Comparison of ENCODE assay signal across 10 mouse cellular contexts in the genomic region with DNA sequence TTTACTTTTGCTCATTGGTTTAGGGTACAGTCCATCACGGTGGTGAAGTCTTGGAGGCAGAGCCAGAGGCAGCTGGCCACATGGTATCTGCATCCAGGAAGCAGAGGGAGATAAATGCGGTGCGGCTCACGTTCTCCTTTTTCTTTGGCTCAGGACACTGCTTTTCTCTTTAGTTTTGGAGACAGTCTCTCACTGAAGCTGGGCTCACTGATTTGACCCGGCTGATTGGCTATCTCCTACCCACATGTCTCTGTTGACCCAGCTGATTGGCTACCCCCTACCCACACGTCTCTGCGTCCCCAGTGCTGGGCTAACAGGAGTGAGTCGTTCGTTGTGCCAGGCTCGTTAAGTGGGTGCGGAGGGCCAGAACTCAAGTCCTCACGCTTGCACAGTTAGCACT.
DNase-seq lines count a peak whose midpoint lies in the region; ATAC-seq lines count a peak whose summit lies in the region.
"Had no signal": no experiment of that assay in that cellular context is flagged by ENCODE, and none has a peak within 500 bp of the region (broad histone marks: within the 10 kb centered on the region; RNA-seq: fewer than 3 reads in every experiment).

No protein-coding gene starts in this region.

- H3K36me3 ChIP-seq in forebrain, embryonic 13.5 days (ENCODE audit: poor library complexity, severe bottlenecking), result no peaks in the 10 kb centered on the region

- no peaks in the 10 kb centered on the region for H3K27me3 ChIP-seq in forebrain, embryonic 13.5 days

- H3K9me3 ChIP-seq in forebrain, embryonic 13.5 days (replicated peaks), result no peaks in the 10 kb centered on the region

- H3K9ac ChIP-seq in forebrain, embryonic 13.5 days, result no peak overlapping the region

- no peak overlapping the region for H3K4me3 ChIP-seq in forebrain, embryonic 13.5 days

- intact Hi-C loops in heart, postnatal 25 days (cut with DNase I), result loop anchor here (5.0 kb wide), 1 partner anchor 99 kb away; no protein-coding TSS in a partner anchor

- WGBS in forebrain, embryonic 13.5 days, result 74% methylated on average over 12 of the region's 12 CpGs

- H3K4me1 ChIP-seq in forebrain, embryonic 13.5 days, result 0 out of 2 replicates have a peak, but pooled peaks cover 2% of the 10 kb centered on the region

- ATAC-seq in forebrain, embryonic 13.5 days, result no peak

- no peak overlapping the region for H3K4me2 ChIP-seq in forebrain, embryonic 13.5 days

- peak; percentile 30 to 54 for DNase-seq in adrenal gland, adult (ENCODE audit: inconsistent age in 2 of 2, low spot score in 1 of 2)
- DNase-seq in adrenal gland, postnatal 4 days (ENCODE audit: low spot score in 2 of 2), result no peak
- DNase-seq in ovary, adult 18-20 months (ENCODE audit: low spot score), result peak; percentile 4
- DNase-seq in ovary, postnatal 10 days (ENCODE audit: low spot score), result no peak
- peak; percentile 23 for DNase-seq in heart, postnatal 25 days (ENCODE audit: low spot score)
- DNase-seq in yolk sac, embryonic 10.5 days (ENCODE audit: low spot score), result peak; percentile 21
- DNase-seq in thymus, postnatal 4 days, result no peak
- DNase-seq: thymus, adult 18-20 months had no signal

- no peak overlapping the region for H3K27ac ChIP-seq in forebrain, embryonic 13.5 days
- H3K27ac ChIP-seq: macrophage had no signal

Comparison
In these comparisons a context has a peak if more than half of its experiments do, and no peak if none do; other contexts are left out.
1. DNase-seq: peak in adrenal gland, adult (2 of 2), ovary, adult 18-20 months (single experiment), heart, postnatal 25 days (single experiment) and yolk sac, embryonic 10.5 days (single experiment); none in adrenal gland, postnatal 4 days (0 of 2), ovary, postnatal 10 days (single experiment) and thymus, postnatal 4 days (single experiment).